Mouse (Mus musculus) urinary bladder, adult 18-20 months (tissue): ENCODE measurements around the gene Osbpl3.

Experiments used
- DNase-seq, 2 experiments: peaks; one replicate each; pipeline ENCODE4 v3.0.0; 2022; ENCODE audit warnings: low spot score in 2 of 2, mixed read lengths in 2 of 2

The Osbpl3 gene

GRCm38 (mm10) chr6:50372516-50373424 is 83.2 kb downstream of the Osbpl3 start:
- no peak for DNase-seq

- DNase-seq: no peak
Observed at GRCm38 (mm10) chr6:50371501-50372086, 84.4 kb downstream of the Osbpl3 start.

- DNase-seq: peak in 1 of 2 experiments; percentile 42
Observed at GRCm38 (mm10) chr6:50368502-50369292, 87.3 kb downstream of the Osbpl3 start.

DNA sequence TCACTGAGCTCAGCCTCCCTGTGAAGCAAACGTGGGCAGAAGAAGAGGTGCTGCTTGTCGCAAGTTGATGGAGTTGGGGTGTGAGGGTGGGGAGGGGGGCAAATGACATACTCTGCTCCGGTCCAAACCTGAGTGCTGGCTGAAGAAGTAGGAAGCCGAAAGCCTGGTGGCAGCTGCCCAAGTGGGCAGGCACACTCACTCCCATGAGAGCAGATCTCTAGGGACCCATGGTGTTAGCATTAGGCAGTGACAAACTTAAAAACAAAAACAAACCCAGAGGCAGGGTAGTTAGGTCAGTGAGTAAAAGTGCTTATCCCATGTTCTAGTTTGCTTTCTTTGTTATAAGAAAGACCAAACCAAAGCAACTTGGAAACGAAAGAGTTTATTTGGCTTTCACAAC is 88.2 kb downstream of the Osbpl3 start:
- no peak for DNase-seq

DNA sequence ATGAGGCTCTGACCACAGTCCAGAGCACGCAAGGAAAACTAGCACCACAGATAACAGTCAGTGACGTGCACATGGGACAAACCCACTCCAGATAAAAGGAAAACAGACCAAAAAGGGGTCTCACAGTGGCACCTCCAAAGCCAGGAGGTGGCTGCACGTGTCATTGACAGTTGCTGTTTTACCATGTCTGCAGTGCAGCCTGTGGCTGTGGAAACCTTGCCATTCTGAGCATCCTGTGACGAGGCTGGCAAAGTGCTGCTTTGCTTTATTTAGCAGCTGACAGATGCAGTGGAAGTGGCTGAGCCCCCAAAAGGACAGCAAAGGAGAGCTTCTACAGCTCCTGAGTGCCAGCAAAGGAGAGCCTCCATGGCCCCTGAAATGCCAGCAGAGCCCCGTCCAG is 89.3 kb downstream of the Osbpl3 start:
- DNase-seq: no peak

DNA sequence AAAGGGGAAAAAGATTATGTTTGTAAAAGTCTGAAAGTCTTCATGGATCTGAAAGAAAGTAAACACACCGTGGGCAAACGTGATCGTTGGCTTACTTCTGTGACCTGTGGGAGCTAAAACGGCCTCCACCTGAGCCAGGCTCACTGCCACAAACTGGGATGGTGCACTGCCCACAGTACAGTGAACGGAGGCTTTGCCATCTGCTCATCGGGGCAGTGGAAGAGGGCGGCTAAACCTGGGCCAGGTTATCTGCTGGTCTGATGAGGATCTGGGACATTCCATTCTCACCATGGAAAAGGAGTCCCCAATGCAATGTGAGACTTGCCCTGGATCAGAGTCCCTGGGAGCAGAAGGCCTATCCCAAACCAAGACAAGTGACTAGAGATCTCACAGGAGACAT is 89.7 kb downstream of the Osbpl3 start:
- no peak for DNase-seq

- DNase-seq: no peak
Observed at GRCm38 (mm10) chr6:50364364-50364763, 91.6 kb downstream of the Osbpl3 start.

DNA sequence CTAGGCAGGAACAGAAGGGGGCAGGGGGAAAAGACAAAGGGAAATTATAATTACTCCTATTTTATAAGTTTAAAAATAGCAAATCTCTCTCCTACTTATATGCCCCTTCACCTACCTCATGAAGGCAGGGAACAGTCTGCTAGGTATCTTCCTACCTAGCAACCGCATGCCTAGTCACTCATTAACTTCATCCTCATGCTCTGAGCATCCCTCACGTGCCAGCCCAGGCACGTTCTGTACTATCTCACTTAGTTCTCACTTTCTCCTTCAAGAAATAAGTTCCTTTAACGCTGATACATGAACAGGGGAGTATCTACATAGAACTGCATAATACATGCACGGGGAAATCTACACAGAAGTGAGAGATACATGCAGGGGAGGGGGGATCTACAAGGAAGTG is 92.6 kb downstream of the Osbpl3 start:
- no peak for DNase-seq

DNA sequence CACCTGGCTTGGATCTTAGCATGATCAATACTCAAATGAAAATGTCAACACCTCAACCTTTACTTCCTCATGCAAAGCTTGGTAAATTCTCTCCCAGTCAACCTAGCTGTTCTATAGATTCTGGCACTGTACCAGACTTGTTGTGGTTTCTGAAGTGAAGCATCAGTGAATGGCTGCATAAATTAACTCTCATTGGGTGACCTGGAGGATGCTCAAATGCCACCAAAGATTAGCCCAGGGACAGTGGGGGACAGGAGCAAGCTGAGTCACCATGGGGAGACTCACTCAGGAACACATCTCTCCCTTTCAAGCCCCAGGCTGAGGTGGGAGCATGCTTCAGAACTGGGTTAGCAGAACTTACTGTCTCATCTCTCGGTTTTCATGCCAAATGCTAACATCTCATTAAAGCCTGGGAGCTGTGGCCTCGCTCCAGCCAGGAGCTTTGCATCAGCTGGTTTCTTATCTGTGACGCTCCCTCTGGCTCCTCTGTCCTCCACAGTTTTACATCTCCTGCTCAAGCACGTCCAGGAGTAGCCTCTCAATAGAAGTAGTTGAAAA is 93.2 kb downstream of the Osbpl3 start:
- no peak for DNase-seq

DNA sequence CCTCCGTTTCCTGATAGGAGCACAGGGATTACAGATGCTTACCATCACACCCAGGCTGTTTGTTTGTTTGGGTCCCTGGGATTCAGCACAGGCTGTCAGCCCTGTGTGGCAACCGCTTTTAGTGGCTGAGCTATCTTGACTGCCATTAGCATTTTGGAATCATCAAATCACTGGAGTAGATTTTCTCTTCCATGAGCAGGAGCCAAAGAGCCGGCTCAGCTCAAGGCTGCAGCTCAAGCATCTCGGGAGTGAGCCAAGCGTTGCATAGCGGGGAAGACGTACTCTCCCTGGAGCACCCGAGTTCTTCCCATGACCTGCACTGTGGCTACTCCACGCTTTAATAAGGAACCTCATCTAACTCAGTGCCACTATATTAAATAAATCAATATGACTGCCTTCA is 93.8 kb downstream of the Osbpl3 start:
- no peak for DNase-seq

DNA sequence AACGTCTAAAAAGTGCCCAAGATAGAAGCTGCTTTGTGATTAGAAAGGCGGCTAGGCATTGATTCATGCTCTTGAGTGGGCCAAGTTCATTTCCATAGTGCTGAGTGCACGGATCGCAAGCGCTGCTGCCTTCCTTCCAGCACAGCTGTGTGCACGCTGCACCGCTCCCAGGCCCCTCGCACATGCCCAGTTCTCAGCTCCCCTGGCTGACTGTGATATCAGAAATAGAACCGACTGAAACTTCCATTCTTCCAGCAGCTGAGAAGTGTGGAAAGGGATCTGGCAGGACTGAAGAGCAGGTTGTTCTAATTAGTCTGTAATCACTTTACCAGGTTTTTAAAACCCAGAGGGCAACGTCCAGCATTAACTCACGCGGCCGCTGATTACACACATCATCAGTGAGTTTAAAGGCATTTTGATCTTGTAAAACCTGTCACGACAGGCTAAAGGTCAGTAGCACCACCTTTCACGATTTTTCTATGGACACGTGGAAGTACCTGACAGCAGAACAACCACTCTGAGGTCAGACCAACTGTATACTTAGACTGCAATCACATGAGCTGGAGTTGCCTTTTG is 97.8 kb downstream of the Osbpl3 start:
- no peak for DNase-seq

- DNase-seq: no peak
Observed at GRCm38 (mm10) chr6:50354688-50355660, 101.0 kb downstream of the Osbpl3 start.

DNA sequence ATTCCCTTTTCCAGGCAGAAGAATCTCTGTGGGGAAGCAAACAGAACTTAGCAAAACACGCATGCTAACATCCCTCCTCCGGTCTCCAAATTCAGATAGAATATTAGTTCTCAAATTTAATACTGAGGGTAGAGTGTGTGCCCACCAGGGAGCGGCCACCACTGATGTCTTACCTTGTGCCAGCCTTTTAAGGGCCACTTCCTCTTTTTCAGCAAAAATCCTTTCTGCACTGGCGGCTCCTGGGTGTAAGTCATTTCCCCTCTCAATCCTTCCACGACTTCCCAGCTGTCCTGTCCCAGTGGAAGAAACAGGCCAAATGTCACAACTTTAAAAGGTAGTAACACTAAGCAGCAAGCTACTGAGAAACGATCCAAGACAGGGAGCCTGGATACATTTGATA is 103.2 kb downstream of the Osbpl3 start:
- DNase-seq: no peak

- no peak for DNase-seq
Observed at GRCm38 (mm10) chr6:50350911-50351310, 105.1 kb downstream of the Osbpl3 start.

DNA sequence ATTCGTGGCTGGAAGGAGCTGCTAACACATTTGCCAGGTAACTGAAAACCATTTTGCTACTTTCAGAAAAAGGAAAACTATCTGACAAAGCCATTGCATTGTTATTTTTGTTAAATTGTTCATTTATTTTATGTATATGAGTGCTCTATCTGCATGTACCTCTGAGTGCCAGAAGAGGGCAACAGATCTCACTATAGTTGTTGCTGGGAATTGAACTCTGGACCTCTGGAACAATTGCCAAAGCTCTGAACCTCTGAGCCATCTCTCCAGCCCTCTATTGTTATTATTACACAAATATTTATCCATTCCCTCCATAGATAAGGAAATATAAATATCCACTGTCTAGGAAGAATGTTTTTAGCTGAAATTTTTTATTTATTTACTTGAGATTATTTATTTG is 107.4 kb downstream of the Osbpl3 start:
- DNase-seq: no peak

- no peak for DNase-seq
Observed at GRCm38 (mm10) chr6:50346204-50346603, 109.8 kb downstream of the Osbpl3 start.

- DNase-seq: no peak
Observed at GRCm38 (mm10) chr6:50340226-50340906, 115.6 kb downstream of the Osbpl3 start.

DNA sequence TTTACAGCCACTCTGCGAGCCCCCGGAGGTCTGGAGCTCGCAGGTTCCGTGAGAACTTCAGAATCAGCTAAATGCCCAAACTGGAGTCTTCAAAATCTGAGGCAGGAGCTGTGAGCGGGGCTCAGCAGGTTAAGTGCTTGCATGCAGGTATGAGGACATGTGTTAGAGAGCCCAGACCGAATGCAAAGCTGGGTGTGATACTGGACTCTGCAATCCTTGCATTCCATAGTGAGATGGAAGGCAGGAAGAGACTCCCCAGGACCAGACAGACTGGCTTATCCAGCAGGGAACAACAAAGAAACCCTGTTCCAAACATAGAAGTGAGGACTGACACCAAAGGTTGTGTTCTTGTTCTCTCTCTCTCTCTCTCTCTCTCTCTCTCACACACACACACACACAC is 118.6 kb downstream of the Osbpl3 start:
- no peak for DNase-seq

DNA sequence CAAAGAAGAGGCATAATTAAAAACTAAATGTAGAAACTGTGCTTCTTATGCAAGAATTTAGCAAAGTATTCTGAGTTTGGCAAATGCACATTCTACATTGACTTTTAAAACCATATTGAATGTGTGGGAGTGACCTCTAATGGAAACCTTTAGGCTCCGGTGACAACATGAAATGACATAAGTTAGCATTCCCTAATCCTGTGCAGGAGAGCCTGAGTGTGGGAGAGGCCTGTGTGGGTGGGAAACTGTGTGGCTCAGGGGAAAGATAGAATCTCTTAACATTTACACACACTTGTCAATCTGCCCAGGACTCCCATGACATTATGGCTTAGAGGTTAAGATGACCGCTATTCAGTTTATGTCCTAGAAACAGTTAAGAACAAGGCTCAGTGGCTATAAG is 119.6 kb downstream of the Osbpl3 start:
- no peak for DNase-seq
